Mouse (Mus musculus): ENCODE measurements around the gene Gdf15.

DNA sequence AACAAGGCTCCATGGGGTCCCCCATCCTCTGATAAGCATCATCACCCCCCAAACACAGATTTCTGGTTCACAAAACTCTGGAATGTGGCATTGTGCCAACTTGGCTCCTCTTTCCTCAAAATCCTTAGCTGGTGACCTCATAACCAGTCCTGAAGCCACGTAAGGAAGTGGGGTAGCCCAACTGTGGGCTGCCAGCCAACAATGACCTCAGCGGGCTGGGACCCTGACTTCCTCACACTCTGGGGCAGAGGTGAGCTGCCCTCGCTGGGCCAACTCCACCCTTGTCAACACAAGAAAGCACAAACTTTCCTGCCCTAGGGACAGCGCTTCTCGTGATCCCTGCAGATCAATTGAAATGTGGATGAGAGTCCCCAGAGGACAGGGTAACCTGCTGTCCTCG is 1.8 kb upstream of the Gdf15 start:
- TF ChIP-seq CTCF (IDR thresholded peaks at IDR 0.05; ENCODE audit: control insufficient read depth, insufficient read depth, low read length) (no peak), POLR2A (IDR thresholded peaks at IDR 0.05; ENCODE audit: borderline replicate concordance, control insufficient read depth, low read depth, low read length) (no peak)
